Mouse (Mus musculus) 416B (cell line): ENCODE measurements around the gene Atp2b4.

Experiments
- DNase-seq: peaks from one replicate; pipeline ENCODE4 v3.0.0; 2011; ENCODE audit warnings: low read depth

The Atp2b4 gene

GRCm38 (mm10) chr1:133656811-133657210 lies 144.0 kb downstream of the Atp2b4 start:
- no peak for DNase-seq

DNA sequence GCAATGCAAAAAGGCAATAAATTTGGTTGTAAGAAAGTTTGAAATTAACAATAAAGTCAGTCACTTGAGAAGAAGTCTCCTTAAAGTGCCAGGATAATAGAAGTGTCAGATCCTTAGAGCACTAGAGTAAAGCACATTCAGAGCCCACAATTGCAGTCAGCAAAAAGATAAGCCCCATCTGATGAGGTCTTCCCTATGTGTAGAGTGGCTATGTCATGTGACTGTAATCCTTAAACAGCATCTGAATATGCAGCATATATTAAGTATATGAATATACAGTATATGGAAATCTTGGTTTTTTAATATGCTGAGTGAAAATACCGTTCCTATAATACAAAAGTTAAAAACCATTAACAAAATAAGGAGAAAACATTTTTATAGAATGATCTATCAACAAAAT lies 147.8 kb downstream of the Atp2b4 start:
- no peak for DNase-seq

DNA sequence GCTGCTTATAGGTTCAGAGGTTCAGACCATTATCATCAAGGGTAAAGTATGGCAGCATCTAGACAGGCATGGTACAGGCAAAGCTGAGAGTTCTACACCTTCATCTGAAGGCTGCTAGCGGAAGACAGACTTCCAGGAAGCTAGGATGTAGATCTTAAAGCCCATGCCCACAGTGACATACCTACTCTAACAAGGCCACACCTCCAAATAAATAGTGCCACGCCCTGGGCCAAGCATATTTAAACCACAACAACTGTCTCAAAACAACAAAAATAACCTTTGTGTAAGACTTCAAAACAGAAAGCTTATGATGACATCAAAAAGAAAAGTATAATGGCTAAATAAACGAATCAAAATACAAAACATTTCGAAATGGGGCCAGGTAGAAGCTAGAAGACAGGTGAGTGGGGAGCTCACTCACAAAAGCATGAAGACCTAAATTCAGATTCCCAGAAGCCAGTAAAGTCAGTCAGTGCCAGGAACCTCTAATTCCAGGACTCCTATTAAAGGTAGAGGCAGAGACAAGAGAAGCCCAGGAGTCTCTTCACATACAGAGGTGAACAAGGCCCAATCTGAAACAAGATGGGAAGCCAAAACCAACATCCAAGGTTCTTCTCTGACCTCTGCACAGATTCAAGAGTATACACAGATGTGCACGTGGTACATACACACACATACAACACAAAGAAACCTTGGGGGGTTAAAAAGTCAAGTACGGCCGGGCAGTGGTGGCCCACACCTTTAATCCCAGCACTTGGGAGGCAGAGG lies 150.4 kb downstream of the Atp2b4 start:
- DNase-seq, result no peak
